Mouse (Mus musculus): ENCODE measurements at regions not wholly inside any gene's neighbourhood (a gene's known extent, or its start where the extent isn't known, plus 50 kb on each side); places are given as distances from the start of the nearest gene placed in this dataset.

- Histone ChIP-seq H3K27ac (ENCODE audit: low read length) (no peak overlapping the region), H3K9ac (replicated peaks; ENCODE audit: low read depth, low read length) (no peak overlapping the region), H3K4me3 (ENCODE audit: low read depth, low read length) (no peak overlapping the region), H3K9me3 (ENCODE audit: control insufficient read depth, low read depth, low read length) (no peaks in the 10 kb centered on the region), H3K4me1 (ENCODE audit: control insufficient read depth, insufficient read depth, low read length) (no peaks in the 10 kb centered on the region), H3K36me3 (ENCODE audit: control insufficient read depth, insufficient read depth, low read length) (no peaks in the 10 kb centered on the region), H3K27me3 (ENCODE audit: control insufficient read depth, insufficient read depth, low read length) (no peaks in the 10 kb centered on the region), H3K4me2 (replicated peaks; ENCODE audit: low read depth, low read length) (no peak overlapping the region)
- 79% methylated on average over 11 of the region's 11 CpGs for WGBS
- no peak; the same call in 1 of the 2 replicates for ATAC-seq (ENCODE audit: insufficient number of reproducible peaks, insufficient read depth, low FRiP score, low read depth)
These were observed 140.4 kb upstream of the Nsun2 start for GRCm38 (mm10) chr13:69392917-69393827.

GRCm38 (mm10) chr13:69394544-69394943, 139.0 kb upstream of the Nsun2 start:
- H3K4me1 ChIP-seq (ENCODE audit: control insufficient read depth, insufficient read depth, low read length) = no peaks in the 10 kb centered on the region
- H3K9ac ChIP-seq (replicated peaks; ENCODE audit: low read depth, low read length) = no peak overlapping the region
- no peak overlapping the region for H3K27ac ChIP-seq (ENCODE audit: low read length)
- H3K4me2 ChIP-seq (replicated peaks; ENCODE audit: low read depth, low read length) = no peak overlapping the region
- no peaks in the 10 kb centered on the region for H3K9me3 ChIP-seq (ENCODE audit: control insufficient read depth, low read depth, low read length)
- H3K4me3 ChIP-seq (ENCODE audit: low read depth, low read length) = no peak overlapping the region
- no peaks in the 10 kb centered on the region for H3K36me3 ChIP-seq (ENCODE audit: control insufficient read depth, insufficient read depth, low read length)
- WGBS = 87% methylated on average over 4 of the region's 4 CpGs
- no peaks in the 10 kb centered on the region for H3K27me3 ChIP-seq (ENCODE audit: control insufficient read depth, insufficient read depth, low read length)
- no peak for ATAC-seq (ENCODE audit: insufficient number of reproducible peaks, insufficient read depth, low FRiP score, low read depth)

- no peak overlapping the region for H3K4me2 ChIP-seq (replicated peaks; ENCODE audit: low read depth, low read length)
- no peaks in the 10 kb centered on the region for H3K27me3 ChIP-seq (ENCODE audit: control insufficient read depth, insufficient read depth, low read length)
- no peak overlapping the region for H3K9ac ChIP-seq (replicated peaks; ENCODE audit: low read depth, low read length)
- ATAC-seq (ENCODE audit: insufficient number of reproducible peaks, insufficient read depth, low FRiP score, low read depth) = no peak
- 82% methylated on average over 1 of the region's 1 CpGs for WGBS
- H3K9me3 ChIP-seq (ENCODE audit: control insufficient read depth, low read depth, low read length) = no peaks in the 10 kb centered on the region
- H3K27ac ChIP-seq (ENCODE audit: low read length) = no peak overlapping the region
- no peaks in the 10 kb centered on the region for H3K36me3 ChIP-seq (ENCODE audit: control insufficient read depth, insufficient read depth, low read length)
- no peaks in the 10 kb centered on the region for H3K4me1 ChIP-seq (ENCODE audit: control insufficient read depth, insufficient read depth, low read length)
- H3K4me3 ChIP-seq (ENCODE audit: low read depth, low read length) = no peak overlapping the region
These were observed 123.2 kb upstream of the Nsun2 start for GRCm38 (mm10) chr13:69410359-69410758.

GRCm38 (mm10) chr13:69414813-69415212, 118.7 kb upstream of the Nsun2 start:
- H3K4me1 ChIP-seq (ENCODE audit: control insufficient read depth, insufficient read depth, low read length) = no peaks in the 10 kb centered on the region
- 76% methylated on average over 7 of the region's 7 CpGs for WGBS
- H3K36me3 ChIP-seq (ENCODE audit: control insufficient read depth, insufficient read depth, low read length) = no peaks in the 10 kb centered on the region
- ATAC-seq (ENCODE audit: insufficient number of reproducible peaks, insufficient read depth, low FRiP score, low read depth) = no peak
- H3K27me3 ChIP-seq (ENCODE audit: control insufficient read depth, insufficient read depth, low read length) = no peaks in the 10 kb centered on the region
- H3K9me3 ChIP-seq (ENCODE audit: control insufficient read depth, low read depth, low read length) = no peaks in the 10 kb centered on the region
- H3K9ac ChIP-seq (replicated peaks; ENCODE audit: low read depth, low read length) = no peak overlapping the region
- H3K27ac ChIP-seq (ENCODE audit: low read length) = no peak overlapping the region
- no peak overlapping the region for H3K4me2 ChIP-seq (replicated peaks; ENCODE audit: low read depth, low read length)
- no peak overlapping the region for H3K4me3 ChIP-seq (ENCODE audit: low read depth, low read length)

- 78% methylated on average over 2 of the region's 2 CpGs for WGBS
- no peaks in the 10 kb centered on the region for H3K27me3 ChIP-seq (ENCODE audit: control insufficient read depth, insufficient read depth, low read length)
- no peak overlapping the region for H3K4me2 ChIP-seq (replicated peaks; ENCODE audit: low read depth, low read length)
- no peak for ATAC-seq (ENCODE audit: insufficient number of reproducible peaks, insufficient read depth, low FRiP score, low read depth)
- no peaks in the 10 kb centered on the region for H3K36me3 ChIP-seq (ENCODE audit: control insufficient read depth, insufficient read depth, low read length)
- H3K4me1 ChIP-seq (ENCODE audit: control insufficient read depth, insufficient read depth, low read length) = no peaks in the 10 kb centered on the region
- H3K9ac ChIP-seq (replicated peaks; ENCODE audit: low read depth, low read length) = no peak overlapping the region
- H3K27ac ChIP-seq (ENCODE audit: low read length) = no peak overlapping the region
- no peak overlapping the region for H3K4me3 ChIP-seq (ENCODE audit: low read depth, low read length)
- H3K9me3 ChIP-seq (ENCODE audit: control insufficient read depth, low read depth, low read length) = no peaks in the 10 kb centered on the region
These were observed 116.8 kb upstream of the Nsun2 start for GRCm38 (mm10) chr13:69416726-69417125.

- Histone ChIP-seq H3K9ac (replicated peaks; ENCODE audit: low read depth, low read length) (no peak overlapping the region), H3K36me3 (ENCODE audit: control insufficient read depth, insufficient read depth, low read length) (no peaks in the 10 kb centered on the region), H3K27ac (ENCODE audit: low read length) (no peak overlapping the region), H3K4me3 (ENCODE audit: low read depth, low read length) (no peak overlapping the region), H3K4me1 (ENCODE audit: control insufficient read depth, insufficient read depth, low read length) (no peaks in the 10 kb centered on the region), H3K27me3 (ENCODE audit: control insufficient read depth, insufficient read depth, low read length) (no peaks in the 10 kb centered on the region), H3K4me2 (replicated peaks; ENCODE audit: low read depth, low read length) (no peak overlapping the region), H3K9me3 (ENCODE audit: control insufficient read depth, low read depth, low read length) (no peaks in the 10 kb centered on the region)
- peak; percentile 56; the same call in 1 of the 2 replicates for ATAC-seq (ENCODE audit: insufficient number of reproducible peaks, insufficient read depth, low FRiP score, low read depth)
- WGBS = 74% methylated on average over 14 of the region's 14 CpGs
These were observed 115.6 kb upstream of the Nsun2 start for GRCm38 (mm10) chr13:69417855-69418478.

GRCm38 (mm10) chr13:69420166-69420565, 113.4 kb upstream of the Nsun2 start:
- ATAC-seq (ENCODE audit: insufficient number of reproducible peaks, insufficient read depth, low FRiP score, low read depth) = no peak
- Histone ChIP-seq H3K36me3 (ENCODE audit: control insufficient read depth, insufficient read depth, low read length) (no peaks in the 10 kb centered on the region), H3K4me2 (replicated peaks; ENCODE audit: low read depth, low read length) (no peak overlapping the region), H3K9me3 (ENCODE audit: control insufficient read depth, low read depth, low read length) (no peaks in the 10 kb centered on the region), H3K27me3 (ENCODE audit: control insufficient read depth, insufficient read depth, low read length) (no peaks in the 10 kb centered on the region), H3K27ac (ENCODE audit: low read length) (no peak overlapping the region), H3K4me1 (ENCODE audit: control insufficient read depth, insufficient read depth, low read length) (no peaks in the 10 kb centered on the region), H3K9ac (replicated peaks; ENCODE audit: low read depth, low read length) (no peak overlapping the region), H3K4me3 (ENCODE audit: low read depth, low read length) (no peak overlapping the region)
- 90% methylated on average over 8 of the region's 8 CpGs for WGBS

- no peak for ATAC-seq (ENCODE audit: insufficient number of reproducible peaks, insufficient read depth, low FRiP score, low read depth)
- Histone ChIP-seq H3K4me1 (ENCODE audit: control insufficient read depth, insufficient read depth, low read length) (no peaks in the 10 kb centered on the region), H3K9ac (replicated peaks; ENCODE audit: low read depth, low read length) (no peak overlapping the region), H3K4me2 (replicated peaks; ENCODE audit: low read depth, low read length) (no peak overlapping the region), H3K9me3 (ENCODE audit: control insufficient read depth, low read depth, low read length) (no peaks in the 10 kb centered on the region), H3K27me3 (ENCODE audit: control insufficient read depth, insufficient read depth, low read length) (no peaks in the 10 kb centered on the region), H3K27ac (ENCODE audit: low read length) (no peak overlapping the region), H3K4me3 (ENCODE audit: low read depth, low read length) (no peak overlapping the region), H3K36me3 (ENCODE audit: control insufficient read depth, insufficient read depth, low read length) (no peaks in the 10 kb centered on the region)
These were observed 111.6 kb upstream of the Nsun2 start for GRCm38 (mm10) chr13:69421966-69422365.
